Mouse (Mus musculus): ENCODE results near the gene Serpina1b.
A peak's percentile ranks its signal among the peaks of the same experiment; 100 is the strongest.
"Not testable (repeated sequence)": the region's sequence is repeated elsewhere in the genome, so short reads cannot be mapped to it uniquely, and the experiment has no call there.

Serpina1b gene

DNA sequence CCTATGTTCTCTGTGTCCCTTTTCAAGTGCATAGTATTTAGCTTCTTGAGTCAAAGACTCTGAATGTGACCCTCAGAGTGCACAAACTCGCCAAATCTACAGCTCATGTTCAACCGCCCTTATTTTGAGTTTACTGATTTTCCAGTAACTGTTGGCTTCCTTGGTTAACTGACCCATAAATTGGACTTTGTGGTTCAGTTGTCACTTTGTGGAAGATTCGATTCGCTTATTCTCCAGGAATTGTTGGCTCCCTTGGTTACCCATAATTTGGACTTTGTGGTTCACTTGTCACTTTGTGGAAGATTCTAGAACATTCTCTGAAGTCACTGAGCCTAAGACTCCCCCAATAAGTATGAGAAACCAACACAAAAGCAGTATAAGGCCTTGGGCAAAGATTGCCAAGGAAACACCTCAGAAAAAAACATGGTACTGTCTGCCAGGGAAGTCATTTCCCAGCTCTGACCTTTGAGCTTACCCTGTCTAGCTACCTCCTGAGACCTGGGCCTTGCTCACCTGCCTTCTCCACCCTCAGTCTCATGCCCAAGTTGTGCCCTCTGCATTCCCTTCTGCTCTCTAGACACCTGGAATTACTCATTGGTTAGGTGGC is 129.9 kb downstream of the Serpina1b start:
- DNase-seq (ENCODE audit: low spot score) = no peak

DNA sequence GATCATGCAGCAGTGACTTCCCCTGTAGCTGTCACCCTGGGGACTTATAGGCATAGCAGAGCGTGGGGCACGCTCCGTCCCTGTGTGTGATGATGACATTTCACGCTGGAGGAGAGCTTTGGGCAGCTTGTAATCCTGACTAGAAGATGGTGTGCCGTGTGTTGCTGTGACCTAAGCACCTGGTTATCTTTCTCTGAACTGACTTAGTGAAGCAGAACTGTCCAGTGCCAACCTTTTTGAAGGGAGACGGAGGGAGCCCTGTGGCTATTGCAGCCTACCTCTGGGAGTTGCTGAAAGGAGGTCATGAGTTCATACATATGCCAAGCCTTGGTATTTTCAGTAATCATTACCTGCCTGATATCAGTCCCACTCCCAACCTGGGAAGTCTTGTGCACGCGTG is 134.7 kb downstream of the Serpina1b start, which contains the start of gene Serpina1f:
Gene Serpina1f, minus strand, starts transcription at position 101 of the 400 bp plus-strand sequence.
- no peak for DNase-seq (ENCODE audit: low spot score)

DNA sequence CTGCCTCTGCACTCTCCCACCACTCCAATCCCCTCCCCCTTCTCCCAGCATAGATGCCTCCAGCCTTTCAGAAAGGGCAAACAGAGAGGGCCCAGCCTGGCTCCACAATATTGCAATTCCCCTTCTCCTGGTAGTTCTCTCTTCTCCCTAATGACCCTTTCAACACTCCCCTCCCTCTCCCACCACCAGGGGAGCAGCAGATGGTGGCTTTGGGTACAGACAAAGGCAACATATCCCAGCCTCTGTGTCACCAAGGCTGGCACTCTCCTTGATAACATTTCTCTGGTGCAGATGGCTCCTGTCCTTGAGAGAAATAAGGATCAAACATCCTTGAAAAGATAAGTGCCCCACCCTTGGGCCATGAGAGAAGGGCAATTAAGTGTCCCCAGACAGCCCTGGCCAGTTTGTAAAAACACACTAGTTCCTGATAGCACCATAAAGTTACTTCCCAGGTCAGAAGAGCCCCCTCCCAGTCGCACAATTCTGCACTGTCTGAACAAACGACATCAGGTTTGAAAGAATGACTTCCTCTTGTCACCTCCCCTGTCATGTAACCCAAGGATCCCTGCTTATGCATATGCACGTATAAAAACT is 141.9 kb downstream of the Serpina1b start:
- DNase-seq (ENCODE audit: low spot score) = peak; percentile 49

DNA sequence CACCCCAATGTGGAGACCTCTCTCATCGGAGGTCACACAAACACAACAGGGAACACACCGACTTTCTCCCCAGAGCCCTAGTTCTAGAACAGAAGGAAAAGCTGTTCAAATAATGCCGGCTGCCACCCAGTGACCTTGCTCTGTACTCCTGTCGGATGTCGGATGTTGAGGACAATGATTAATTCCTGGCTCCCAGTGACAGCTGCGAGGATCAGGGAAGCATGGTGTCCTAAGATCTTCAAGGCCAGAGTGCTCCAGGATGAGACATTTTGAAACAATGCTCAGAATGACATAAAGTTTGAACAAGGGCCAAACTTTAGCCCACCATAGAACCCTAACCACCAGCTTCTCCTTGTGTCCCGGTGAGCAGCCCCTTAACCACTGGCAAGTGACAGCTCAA is 143.2 kb downstream of the Serpina1b start:
- DNase-seq (ENCODE audit: low spot score) = no peak

- DNase-seq (ENCODE audit: low spot score) = no peak
These were observed 144.1 kb downstream of the Serpina1b start for GRCm38 (mm10) chr12:103686050-103686449.

GRCm38 (mm10) chr12:103685386-103685785 is 144.8 kb downstream of the Serpina1b start:
- no peak for DNase-seq (ENCODE audit: low spot score)

DNA sequence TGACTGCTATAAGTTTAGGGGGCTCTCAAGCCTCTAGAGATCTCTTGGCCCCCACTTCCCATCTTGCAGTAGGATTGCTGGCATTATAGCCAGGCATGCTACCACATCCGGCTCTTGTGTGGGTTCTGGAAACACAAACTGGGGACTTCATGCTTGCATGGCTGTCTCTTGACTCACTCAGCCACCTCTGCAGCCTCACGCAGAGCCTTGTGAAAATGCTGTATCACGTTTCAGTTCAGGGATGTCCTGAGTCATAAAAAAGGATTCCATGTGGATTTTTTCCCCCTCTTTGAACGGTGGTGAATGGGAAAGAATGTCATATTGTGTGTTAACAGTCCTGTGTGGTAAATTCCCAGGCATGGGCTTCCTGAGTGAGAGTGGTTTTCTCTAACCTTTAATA is 146.4 kb downstream of the Serpina1b start:
- no peak for DNase-seq (ENCODE audit: low spot score)

GRCm38 (mm10) chr12:103681739-103682138 is 148.4 kb downstream of the Serpina1b start:
- DNase-seq (ENCODE audit: low spot score) = no peak

GRCm38 (mm10) chr12:103681169-103681568 is 149.0 kb downstream of the Serpina1b start:
- no peak for DNase-seq (ENCODE audit: low spot score)

- not testable (repeated sequence) for DNase-seq (ENCODE audit: low spot score)
These were observed 150.3 kb downstream of the Serpina1b start for GRCm38 (mm10) chr12:103679853-103680252.
